Mouse (Mus musculus): ENCODE data around the gene Wnk3.

GRCm38 (mm10) chrX:151169261-151169961, 28.5 kb upstream of the Wnk3 start:
- TF ChIP-seq CTCF (IDR thresholded peaks at IDR 0.05; ENCODE audit: borderline replicate concordance, insufficient read depth, low read depth, low read length): no peak
- TF ChIP-seq POLR2A (IDR thresholded peaks at IDR 0.05; ENCODE audit: borderline replicate concordance, insufficient read depth, low read length): 0 out of 2 replicates have a peak, but pooled peaks have one; percentile 15

All from cerebellum, adult 2 months (tissue).